ENCODE assay signal across 8 mouse cellular contexts in genomic region chr13:4662336-4663101, GRCm38 (mm10). TPM values are rescaled to one million over a fixed set of nuclear protein-coding genes. Genes with fewer than 3 reads are reported as not detected.
DNase-seq lines count a peak whose midpoint lies in the region; ATAC-seq and TF ChIP-seq lines count a peak whose summit lies in the region.

No protein-coding gene starts in this region.

- peak; percentile 72 for ATAC-seq in frontal cortex, adult (ENCODE audit: low TSS enrichment)
- no peak for ATAC-seq in heart, embryonic 14.5 days (ENCODE audit: insufficient number of reproducible peaks, insufficient read depth, low FRiP score, low read depth)
- ATAC-seq in megakaryocyte progenitor cell, adult 5-6 weeks (replicated peaks; ENCODE audit: poor library complexity): peak; percentile 91

- H3K9ac ChIP-seq in heart, embryonic 14.5 days (ENCODE audit: low read length): no peak overlapping the region

- TF ChIP-seq CTCF in layer of hippocampus, adult 2 months (conservative IDR thresholded peaks at IDR 0.05): peak; percentile 81
- no peak for TF ChIP-seq CTCF in thymus, adult 2 months (IDR thresholded peaks at IDR 0.05; ENCODE audit: borderline replicate concordance, control insufficient read depth, extremely low read depth, insufficient read depth, low read length, poor library complexity)

- H3K27ac ChIP-seq in heart, embryonic 14.5 days (replicated peaks in 1 of 2; ENCODE audit: control insufficient read depth in 1 of 2, insufficient read depth in 1 of 2, low read depth in 2 of 2, low read length in 2 of 2): peak overlapping the region in 1 of 2 experiments; percentile 28; a peak in 1 of 4 replicates
- no peak overlapping the region for H3K27ac ChIP-seq in layer of hippocampus, adult 2 months
- no peak overlapping the region for H3K27ac ChIP-seq in thymus, adult 2 months (ENCODE audit: control insufficient read depth, insufficient read depth, low read length)

- DNase-seq in frontal cortex, postnatal 14 days (ENCODE audit: low spot score in 2 of 2): no peak
- peak; percentile 63 for DNase-seq in ES-CJ7 (ENCODE audit: low read depth, low spot score)
- DNase-seq in cerebellum, postnatal 36 days: peak; percentile 3 to 38
- peak; percentile 75 to 76 for DNase-seq in layer of hippocampus, adult 2 months (ENCODE audit: low spot score in 2 of 2)
- no peak for DNase-seq in thymus, adult 2 months

- no peaks in the 10 kb centered on the region for H3K36me3 ChIP-seq in heart, embryonic 14.5 days (ENCODE audit: control insufficient read depth, insufficient read depth, low read length)
- H3K36me3 ChIP-seq in thymus, adult 2 months (ENCODE audit: control insufficient read depth, insufficient read depth, low read length): no peaks in the 10 kb centered on the region

- H3K4me3 ChIP-seq in heart, embryonic 14.5 days (ENCODE audit: control insufficient read depth in 1 of 2, insufficient read depth in 1 of 2, low read depth in 1 of 2, low read length in 2 of 2): peak overlapping the region in 1 of 2 experiments; percentile 7; a peak in 1 of 4 replicates
- peak overlapping the region; percentile 52 for H3K4me3 ChIP-seq in layer of hippocampus, adult 2 months
- H3K4me3 ChIP-seq in thymus, adult 2 months (ENCODE audit: control insufficient read depth, insufficient read depth, low read length): no peak overlapping the region

- no peak for TF ChIP-seq POLR2A in thymus, adult 2 months (IDR thresholded peaks at IDR 0.05; ENCODE audit: control insufficient read depth, extremely low read depth, insufficient read depth, low read length, poor library complexity)

- no peaks in the 10 kb centered on the region for H3K9me3 ChIP-seq in heart, embryonic 14.5 days (ENCODE audit: control insufficient read depth, low read length)

- no peaks in the 10 kb centered on the region for H3K4me1 ChIP-seq in heart, embryonic 14.5 days (ENCODE audit: control insufficient read depth in 2 of 2, insufficient read depth in 2 of 2, low read length in 2 of 2)
- H3K4me1 ChIP-seq in thymus, adult 2 months (replicated peaks; ENCODE audit: control insufficient read depth, insufficient read depth, low read length): no peaks in the 10 kb centered on the region

- no peaks in the 10 kb centered on the region for H3K27me3 ChIP-seq in heart, embryonic 14.5 days (ENCODE audit: control insufficient read depth, insufficient read depth, low read length)
- H3K27me3 ChIP-seq in thymus, adult 2 months (ENCODE audit: control insufficient read depth, insufficient read depth, low read length): no peaks in the 10 kb centered on the region

- H3K4me2 ChIP-seq in heart, embryonic 14.5 days (ENCODE audit: low read length): peak overlapping the region; percentile 40

- 41% methylated on average over 13 of the region's 13 CpGs for WGBS in heart, embryonic 14.5 days
- WGBS in thymus, adult 2 months: 19% methylated on average over 13 of the region's 13 CpGs

RNA-seq across cellular contexts. Expression of gene Akr1e1, which starts 53.5 kb away (rescaled TPM):
- polyA plus RNA-seq in heart, embryonic 14.5 days (2014; fragmentation: Nextera tagmentation; extraction: Ambion mirVana): 44.9 and 49.5 TPM in 2 replicates
- 10 to 100 TPM; 18.1 to 24.7 TPM for total RNA-seq in layer of hippocampus, adult 2 months (2021)
- 23.1 and 34.2 TPM in 2 replicates for total RNA-seq in megakaryocyte progenitor cell, adult 5-6 weeks (2015)
- total RNA-seq in megakaryocyte progenitor cell, adult 5-6 weeks (2017): 9.0 and 13.0 TPM in 2 replicates
- polyA plus RNA-seq in thymus, adult 2 months (2012; rRNA removed): 0.62 and 1.0 TPM in 2 replicates

Comparison
In these comparisons a context has a peak if more than half of its experiments do, and no peak if none do; other contexts are left out.
1. DNase-seq: peak in ES-CJ7 (single experiment), cerebellum, postnatal 36 days (2 of 2) and layer of hippocampus, adult 2 months (2 of 2); none in frontal cortex, postnatal 14 days (0 of 2) and thymus, adult 2 months (single experiment).